Mouse (Mus musculus) thymus, adult 2 months (tissue): Measurements from ENCODE around the gene Atn1.

Source experiments
- CTCF ChIP-seq: fragments of 200-500 bp; IDR thresholded peaks from 2 replicates; pipeline ENCODE4 v1.5.1; 2012; ENCODE audit warnings: mild to moderate bottlenecking, control low read depth, low read length, moderate library complexity, borderline replicate concordance; ENCODE audit not compliant: control insufficient read depth, poor library complexity, insufficient read depth; ENCODE audit errors: extremely low read depth
- POLR2A ChIP-seq: fragments of 200-500 bp; IDR thresholded peaks from 2 replicates; pipeline ENCODE4 v1.6.1; 2012; ENCODE audit warnings: mild to moderate bottlenecking, low read length, control low read depth, moderate library complexity; ENCODE audit not compliant: control insufficient read depth, poor library complexity, insufficient read depth; ENCODE audit errors: extremely low read depth

DNA sequence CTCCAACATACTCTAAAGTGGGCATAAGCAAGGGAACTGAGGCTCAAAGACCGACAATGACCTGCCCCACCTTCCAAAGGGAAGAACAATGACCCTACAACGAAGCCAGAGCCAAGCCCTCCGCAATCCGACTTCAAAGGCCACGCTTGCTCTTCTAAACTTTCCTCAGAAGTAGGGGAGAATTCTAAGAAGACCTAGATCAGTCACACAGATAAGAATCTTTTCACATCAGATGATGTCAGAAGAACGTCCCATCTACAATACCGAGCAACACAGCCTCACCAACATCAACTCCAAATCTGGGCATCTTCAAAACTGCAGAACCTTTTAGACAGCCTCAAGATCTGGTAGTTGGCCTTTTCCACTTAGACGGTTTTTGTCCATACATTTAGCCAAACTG is 5.9 kb downstream of the Atn1 start:
- TF ChIP-seq POLR2A (no peak), CTCF (no peak)
